Mouse (Mus musculus): ENCODE measurements around the gene Dmrta2.

Dmrta2 gene

DNA sequence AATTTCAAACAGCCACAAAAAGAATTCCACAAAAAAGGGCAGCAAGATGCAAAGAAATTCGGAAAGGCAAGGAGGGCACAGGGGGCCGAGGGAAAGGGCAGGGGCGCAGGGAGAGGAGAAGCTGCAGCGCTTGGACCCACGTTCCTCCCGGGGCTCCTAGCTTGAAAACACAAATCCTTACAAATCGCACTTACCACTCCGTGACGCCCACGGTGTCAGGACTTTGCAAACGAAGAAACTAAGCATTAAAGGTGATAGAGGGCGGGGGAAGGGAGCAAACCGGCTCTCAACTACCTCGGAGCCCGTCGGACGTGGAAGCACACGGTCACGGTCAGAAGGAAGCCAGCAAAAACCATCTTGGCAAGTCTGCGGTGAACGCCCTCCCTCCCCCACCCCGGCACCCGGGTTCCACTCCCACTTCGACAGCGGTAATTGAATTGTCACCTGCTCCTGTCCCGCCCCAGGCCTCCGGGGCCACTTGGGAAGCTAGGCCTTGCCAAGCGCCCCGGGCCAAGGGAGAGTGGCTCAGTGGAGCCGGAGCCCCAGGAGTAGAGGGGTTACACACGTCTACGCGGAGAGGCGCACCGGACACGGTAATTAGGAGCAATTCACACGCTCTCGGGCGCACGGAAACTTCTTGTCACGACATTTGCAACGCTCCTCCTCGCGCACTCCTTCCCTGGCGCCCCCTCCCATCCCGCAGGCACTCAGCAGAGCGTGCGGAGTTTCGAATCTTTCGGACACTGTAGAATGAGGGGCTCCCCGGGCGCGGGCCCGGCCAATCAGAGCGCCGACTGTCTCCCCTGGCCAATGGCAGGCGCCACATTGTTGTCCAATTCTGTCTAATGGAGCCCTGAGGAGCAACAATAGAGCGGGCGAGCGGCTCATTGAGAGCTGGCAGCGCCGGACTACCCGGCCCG, at the start of gene Dmrta2:
Gene Dmrta2, plus strand, starts transcription at position 906 of the 920 bp plus-strand sequence.
- no peak for DNase-seq (ENCODE audit: low spot score)

DNA sequence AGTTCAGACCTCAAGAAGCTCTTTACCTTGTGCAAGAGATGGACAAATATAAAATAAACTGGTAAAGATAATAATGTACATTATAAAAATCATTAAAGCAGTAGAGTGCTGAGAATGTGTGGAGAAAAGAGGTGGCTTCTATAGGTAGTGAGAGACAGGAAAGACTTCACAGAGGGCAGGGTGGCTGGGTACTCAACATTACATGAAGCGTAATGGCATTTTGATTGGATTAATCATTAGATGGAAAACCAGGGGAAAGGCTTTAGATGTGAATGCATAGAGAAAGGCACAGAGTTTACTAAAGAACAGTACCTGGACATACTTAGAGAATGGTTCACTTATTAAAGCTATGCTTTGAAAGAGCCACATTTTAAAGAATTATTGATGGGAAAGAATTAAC, 48.8 kb upstream of the Dmrta2 start:
- no peak for DNase-seq (ENCODE audit: low spot score)

DNA sequence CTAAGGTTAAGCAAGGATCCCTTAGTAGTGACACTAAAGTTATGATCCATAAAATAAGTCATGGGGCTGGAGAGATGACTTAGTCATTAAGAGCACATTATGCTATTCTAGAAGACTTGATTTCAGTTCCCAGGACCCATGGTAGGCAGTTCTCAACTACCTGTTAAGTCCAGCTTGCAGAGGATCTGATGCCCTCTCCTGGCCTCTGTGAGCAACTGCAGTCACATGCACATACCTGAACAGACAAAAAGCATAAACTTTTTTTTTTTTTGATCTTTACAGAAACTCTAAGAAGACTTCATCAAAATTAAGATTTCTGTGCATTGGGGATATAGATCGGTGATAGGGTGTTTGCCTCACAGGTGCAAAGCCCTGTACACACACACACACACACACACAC, 47.4 kb upstream of the Dmrta2 start:
- no peak for DNase-seq (ENCODE audit: low spot score)

DNA sequence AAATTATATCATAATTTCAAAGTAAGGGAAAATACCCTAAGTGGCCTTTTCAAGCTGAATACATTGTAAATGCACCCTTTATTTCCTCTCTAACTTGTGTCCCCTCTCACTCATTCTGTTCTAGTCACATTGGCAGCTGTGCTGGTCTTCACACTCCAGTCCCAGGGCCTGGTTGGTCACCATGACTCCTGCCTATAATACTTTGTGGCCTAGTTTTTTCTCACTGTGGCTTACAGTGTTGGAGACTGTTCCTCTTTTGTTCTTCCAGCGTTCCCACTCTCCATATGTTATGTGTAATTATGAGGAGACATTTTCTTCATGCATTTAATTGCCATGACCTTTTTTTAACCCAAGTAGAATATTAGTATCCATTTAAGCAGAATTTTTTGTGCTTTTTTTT, 46.9 kb upstream of the Dmrta2 start:
- no peak for DNase-seq (ENCODE audit: low spot score)

DNA sequence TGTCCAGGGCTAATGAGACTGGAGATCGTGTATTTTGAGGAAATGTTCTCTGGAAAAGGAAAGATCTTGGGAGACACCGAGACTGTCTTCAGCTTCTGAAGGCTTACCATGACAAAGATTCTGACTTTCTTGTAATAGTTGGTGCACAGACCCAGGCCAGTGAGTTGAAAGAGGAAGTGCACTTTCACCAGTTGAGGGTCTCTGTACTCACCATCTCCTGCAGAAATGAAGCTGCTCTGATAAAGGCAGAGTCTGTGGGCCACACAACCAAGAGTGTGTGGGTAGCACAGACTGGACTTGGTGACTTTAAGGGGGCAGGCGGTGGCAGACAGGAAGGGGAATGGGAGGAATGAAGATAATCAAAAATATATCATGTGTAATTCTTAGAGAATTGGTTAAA, 41.3 kb upstream of the Dmrta2 start:
- DNase-seq (ENCODE audit: low spot score) = no peak

DNA sequence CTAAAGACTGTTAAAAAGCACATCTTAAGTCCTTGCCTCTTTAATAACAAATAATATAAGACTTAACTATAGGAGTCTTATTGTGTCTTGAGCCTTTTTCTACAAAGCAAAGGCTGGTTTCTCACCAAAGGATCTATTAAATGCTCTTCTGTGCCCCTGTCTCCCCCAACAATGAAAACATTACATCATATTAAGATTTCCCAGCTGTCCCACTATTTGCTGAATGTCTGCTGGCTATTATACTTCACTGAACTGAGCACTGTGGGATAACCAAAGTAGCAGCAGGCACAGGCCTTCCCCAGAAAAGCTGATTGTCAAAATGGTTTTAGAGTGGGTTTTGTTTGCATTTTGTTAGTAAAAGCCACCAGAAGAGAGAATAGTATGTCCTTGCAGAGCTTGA, 38.6 kb upstream of the Dmrta2 start:
- DNase-seq (ENCODE audit: low spot score) = no peak

DNA sequence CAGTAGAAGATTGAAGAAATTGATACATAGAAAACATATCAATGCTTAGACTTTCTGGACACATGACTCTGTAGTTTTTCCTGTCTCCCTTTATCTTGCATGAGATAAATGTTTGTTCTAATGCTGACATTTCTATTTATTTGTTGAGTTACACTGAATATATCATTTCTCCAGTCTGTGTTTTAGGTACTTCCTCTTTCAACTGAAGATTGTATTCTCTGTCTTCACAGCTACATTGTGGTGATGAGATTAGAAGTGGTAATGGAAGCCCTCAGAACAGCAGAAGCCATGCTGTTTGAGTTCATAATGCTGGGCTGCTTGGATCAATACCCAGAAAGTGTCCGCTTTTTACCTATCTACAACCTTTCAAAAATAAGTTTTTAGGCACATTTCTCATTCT, 32.3 kb upstream of the Dmrta2 start:
- no peak for DNase-seq (ENCODE audit: low spot score)

DNA sequence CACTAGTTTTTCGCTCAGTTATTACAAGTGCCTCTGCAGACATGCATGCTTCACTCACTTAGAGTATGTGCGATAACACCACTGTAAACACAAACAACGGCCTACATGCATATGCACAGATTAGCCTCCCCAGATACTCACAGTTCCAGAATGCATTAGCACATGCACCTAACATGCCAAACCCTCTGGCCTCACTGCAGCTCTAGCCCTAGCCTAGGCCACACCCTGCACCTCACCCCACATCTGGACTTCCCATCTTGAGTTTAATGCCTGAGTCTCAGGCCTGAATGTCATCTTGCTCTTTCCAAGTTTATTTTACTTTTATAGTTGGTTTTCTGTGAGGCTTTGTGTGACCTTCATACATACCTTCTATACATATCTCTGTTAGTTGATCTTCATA, 28.5 kb upstream of the Dmrta2 start:
- no peak for DNase-seq (ENCODE audit: low spot score)

DNA sequence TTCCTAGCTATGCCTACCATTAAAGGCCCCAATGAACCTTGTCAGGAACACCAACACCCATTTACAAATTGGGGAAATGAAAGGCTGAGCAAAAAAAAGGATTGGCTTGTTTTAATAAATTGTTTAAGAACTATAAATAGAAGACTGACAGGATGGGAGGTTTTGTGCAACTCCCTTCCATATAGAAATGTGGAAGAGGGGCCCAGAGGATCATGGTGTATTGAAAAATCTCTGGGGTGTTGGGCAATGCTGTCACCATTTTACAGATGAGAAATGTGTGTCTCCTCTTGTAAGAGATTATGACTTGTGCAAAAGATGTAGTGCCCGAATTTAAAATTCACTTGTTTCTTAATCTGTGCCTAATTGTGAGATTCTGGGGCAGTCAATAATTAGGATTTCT, 24.3 kb upstream of the Dmrta2 start:
- no peak for DNase-seq (ENCODE audit: low spot score)

DNA sequence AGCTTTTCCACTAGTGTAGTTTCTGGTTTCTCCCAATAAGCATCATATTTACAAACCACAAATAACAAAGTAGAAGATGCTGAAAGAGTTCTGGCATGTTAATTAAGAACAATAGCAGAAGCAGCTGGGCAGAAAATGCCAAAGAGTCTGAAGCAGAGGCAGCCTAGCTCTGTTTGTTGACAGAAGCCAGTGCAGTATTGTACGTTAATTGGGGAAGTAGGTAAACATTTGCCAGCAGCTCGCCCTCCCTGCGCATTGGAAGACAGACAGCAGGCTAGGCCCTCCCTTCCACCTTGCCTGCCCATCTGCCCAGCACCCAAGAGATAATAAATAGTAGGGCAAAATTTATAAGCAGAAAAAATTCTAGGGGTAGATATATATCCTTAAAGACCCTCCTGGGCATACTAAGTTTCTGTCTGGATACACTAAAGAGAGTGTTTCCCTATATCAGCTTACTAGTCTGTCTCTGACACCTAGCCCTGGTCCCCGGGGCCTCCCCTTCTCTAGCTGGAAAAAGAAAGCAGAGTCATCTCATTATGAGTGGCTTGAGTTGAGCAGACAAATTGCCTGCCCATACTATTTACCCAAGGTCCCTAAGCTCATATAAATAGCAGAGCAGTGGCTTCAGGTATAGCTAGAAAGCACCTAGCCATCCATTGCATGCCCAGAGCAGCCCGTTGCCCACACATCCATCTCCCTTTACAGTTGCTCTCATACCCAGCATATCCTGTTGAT, 17.5 kb upstream of the Dmrta2 start:
- DNase-seq (ENCODE audit: low spot score) = no peak

DNA sequence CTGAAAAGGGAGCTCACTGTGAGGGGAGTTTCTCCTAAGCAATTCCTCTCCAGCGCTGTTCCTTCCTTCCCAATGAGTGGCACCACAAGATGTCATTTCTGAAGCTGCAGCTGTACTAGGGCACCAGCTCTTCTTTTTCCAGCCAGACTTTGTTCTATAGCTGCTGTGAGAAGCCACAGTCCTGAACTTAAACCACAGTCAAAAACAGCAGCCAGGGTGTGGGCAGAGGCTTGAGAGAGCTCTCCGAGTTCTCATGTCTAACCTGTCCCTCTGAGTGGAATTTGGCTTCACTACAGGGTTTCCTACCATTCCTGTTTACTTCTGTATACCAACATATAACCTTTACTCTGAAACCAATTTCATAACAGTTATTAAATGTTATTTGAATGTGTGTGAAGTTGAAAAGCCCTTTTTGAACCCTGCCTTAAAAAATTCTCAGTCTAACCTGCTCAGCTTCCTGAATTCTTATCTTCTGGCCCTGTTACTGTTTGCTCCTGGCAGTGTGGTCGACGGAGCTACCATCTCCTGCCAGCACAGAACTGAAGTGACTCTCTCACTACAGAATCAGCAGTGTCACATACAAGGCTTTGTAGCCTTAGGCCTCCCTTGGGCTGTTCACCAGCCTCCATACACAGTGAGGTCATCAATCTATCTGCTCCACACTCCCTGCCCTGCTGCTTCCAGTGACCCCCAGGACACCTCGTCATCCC, 14.1 kb upstream of the Dmrta2 start:
- DNase-seq (ENCODE audit: low spot score) = no peak

DNA sequence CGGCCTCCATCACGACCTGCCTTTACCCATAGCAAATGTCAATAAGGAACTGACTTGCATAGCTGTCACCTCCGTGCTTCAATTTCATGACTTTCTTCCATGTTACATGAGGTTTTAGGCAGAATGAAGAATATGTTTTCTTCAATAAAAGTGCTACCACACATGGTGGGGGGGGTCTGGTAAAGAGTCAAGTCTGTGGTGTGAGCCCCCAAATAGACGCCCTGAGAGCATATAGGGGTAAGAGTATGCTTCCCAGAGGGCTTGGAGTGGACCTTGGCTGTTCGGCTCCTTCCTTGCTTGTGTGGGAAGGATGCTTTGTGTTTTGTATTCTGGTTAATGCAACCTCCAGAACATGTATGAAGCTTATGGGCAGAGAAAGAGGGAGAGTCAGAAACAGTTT, 8.3 kb upstream of the Dmrta2 start:
- DNase-seq (ENCODE audit: low spot score) = no peak

DNA sequence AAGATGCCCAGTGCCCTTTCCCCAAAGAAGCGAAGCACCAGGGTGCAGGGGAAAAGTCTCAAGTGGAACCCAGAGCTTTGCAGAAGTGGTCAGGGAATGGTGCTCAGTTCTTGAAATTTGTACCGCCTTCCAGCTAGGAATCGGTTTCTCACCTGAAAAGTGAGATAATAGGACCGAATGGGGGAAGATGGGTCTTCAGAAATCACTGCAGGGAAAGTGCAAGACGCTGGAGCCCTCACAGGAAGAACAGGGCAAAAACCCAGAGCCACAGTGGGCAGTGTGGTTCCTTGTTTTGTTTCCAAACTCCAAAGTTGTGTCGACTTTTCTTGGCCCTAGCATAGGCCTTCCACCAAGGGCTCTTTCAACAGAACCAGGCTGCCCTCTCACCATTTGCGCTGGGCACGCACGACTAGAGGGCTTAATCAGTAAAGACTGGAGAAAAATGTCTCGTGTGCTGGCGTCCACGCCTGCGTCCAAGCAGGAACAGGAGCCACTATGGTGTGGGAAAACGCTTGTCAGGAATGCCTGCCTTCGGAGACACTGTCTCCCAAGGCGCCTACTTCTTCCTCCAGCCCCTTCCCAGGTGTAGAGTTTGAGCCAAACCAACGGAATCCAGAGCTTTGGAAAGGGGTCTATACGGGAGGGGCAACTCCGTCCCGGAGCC, 3.7 kb upstream of the Dmrta2 start:
- DNase-seq (ENCODE audit: low spot score) = no peak

DNA sequence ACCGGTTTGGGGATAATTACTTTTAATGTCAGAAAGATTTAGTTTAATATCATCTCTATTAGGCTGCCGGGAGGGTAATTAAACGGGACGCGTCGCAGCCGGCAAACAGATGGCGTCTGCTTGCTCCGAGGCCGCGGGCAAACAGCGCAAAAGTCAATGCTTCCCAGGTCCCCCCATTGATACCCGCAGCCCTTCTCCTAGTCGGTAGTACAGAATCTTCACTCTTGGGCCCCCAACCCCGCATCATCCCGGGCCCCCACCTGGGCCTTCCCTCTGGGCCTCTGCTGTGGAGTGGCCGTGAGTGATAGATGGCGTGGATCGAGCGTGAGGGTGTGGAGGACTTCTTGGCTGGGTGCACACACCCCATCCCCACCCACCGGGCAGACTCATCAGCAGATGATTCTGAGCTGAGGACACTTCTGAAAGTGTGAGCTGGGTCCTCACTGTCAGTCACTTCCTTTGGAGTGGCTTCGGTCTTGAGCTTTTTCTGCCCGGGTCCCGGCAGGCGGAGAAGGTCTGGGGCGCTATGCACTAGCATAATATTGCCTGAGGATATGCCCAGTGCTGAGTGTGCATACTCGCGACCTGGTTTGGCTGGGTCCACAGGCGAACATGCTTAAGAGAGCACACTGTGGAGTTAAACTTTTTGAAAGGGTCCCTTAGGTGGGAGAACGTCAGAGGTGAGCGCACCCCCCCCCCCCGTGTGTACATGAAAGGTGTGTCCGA, 3.0 kb upstream of the Dmrta2 start:
- DNase-seq (ENCODE audit: low spot score) = no peak

DNA sequence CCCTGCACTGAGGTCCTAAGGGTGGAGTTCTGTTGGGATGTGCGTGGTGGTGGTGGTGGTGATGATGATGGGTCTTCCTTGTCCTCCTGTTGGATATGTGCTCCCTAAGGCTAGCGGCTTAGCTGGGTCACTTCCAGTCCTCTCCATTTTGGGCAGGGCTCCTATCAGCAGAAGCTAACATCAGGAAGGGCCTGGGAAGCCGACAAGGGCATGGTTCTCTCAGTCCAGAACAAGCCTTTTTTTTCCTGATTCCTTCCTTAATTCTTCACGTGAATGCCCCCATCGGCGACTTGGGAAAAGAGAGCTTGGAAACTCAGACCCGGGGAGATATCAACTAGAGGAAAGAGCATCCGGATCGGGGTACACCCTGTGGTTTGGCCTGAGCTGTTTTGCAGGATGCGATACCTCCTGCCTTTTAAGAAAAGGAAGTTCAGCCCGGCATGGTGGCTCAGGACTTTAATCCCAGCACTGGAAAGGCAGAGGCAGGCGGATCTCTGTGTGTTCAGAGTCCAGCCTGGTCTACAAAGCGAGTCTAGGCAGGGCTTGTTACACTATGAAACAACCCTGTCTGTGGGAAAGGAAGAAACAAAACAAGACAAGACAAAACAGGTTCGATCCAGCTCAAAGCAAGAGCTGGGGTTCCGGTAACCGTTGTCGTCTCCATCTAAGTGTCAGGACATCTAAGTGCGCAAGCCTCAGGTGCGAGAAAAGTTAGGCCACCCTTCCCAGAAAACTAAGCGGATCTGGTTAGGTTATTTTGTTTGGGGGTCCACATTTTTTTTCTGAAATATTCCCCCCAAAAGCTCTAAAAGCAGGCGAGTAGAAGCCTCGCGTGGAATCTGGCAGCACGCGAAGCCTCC, 2.2 kb upstream of the Dmrta2 start:
- no peak for DNase-seq (ENCODE audit: low spot score)

DNA sequence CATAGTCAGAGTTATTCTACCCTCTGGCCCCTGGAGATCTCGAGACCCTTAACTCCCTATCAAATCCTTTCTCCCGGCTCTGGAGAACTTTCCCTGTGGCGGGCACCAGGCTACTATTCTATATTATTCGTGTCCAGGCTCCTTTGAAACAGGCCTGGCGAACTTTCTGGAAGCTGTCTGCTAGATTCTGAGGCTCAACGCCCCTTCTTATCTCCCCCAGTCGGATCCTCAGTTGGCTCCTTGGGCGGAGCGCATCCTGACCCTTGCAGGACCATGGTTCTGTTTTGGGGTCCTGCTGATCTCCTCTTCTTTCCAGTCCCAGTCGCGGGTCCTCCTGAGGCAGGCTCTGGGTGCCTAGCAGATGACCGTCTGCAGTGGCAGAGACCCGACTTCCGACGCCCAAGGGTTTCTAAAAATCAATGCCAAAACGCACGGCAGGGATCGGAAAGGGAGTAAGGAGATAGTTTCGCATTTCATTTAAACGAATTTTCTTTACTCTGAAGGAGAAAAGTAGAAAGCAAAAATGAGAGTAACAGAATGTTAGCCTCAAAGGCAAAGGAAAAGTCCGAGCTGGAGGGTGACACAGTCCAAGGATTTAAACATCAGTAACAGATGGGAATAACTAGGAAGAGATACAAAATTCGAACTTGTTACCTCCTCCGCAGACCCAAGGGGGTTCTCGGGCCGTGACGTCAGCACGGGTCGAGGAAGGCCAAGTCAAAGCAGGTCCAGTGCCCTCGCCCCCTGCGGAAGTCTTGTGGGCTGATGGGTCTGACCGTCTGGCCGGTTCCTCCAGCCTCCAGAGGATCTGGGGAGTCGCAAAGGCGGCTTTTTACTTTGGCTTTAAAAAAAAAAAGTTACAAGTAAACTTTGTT, 1.3 kb upstream of the Dmrta2 start:
- DNase-seq (ENCODE audit: low spot score) = no peak

DNA sequence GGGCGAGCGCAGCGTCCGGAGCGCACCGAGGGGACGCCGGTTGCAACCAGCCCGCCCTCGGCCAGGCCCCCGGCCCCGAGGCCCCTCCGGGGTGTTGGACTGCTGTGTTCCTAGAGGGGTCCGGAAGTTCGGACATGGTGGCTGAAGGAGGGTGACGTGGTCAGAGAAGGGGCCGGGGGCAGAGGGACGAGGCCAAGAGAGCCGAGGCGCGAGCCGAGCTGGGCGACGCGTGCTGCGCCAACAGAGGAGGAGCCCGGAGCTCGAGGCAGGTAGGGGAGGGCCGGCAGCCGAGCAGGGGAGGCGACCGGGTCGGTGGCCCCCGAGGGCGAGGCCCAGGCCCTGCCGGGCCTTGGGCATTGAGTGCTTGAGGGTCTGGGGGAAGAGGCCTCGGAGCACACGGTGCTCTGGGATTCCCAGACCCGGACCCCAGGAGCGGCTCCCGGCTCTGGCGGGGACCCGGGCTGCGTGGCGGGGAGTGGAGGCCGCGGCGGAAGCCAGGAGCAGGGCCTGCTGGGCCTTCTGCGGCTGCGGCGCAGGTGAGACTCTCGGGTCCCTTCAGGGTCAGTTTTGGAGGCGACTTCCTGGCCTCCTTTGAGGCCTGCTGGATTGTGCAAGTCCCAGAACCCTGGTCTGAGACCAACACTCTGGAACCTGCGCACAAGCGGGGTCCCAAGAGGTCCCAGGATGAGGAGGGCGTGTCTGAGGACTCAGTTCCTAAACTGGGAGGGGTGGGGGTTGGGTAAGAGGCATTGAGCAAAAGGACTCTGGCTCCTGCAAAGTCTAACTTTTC, 410 bp downstream of the Dmrta2 start:
- DNase-seq (ENCODE audit: low spot score) = no peak

DNA sequence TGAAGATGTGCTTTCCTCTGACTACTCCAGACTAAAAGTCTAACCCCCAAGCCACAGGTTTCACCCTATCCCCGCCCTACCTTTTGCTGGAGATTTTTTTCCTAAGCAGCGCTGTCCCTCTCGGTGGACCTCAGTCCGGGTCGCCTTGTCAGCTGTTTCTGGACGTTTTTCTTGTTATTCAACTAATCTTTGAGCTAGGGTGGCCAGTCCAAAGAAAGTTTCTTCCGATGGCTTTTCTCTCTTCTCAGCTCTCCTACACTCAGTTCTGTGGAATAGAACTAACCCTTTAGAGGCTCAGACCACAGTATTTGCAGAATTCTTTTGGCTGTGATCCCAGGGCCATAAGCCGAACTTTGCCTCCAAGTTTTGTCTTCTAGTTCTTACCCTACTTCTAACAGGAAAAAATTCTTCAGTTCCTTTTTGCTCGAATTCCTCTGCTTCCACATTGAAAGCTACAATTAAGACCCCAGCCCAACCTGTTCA, 1.0 kb downstream of the Dmrta2 start:
- no peak for DNase-seq (ENCODE audit: low spot score)

All from urinary bladder, postnatal 14 days (tissue).